Mouse (Mus musculus) embryonic fibroblast, embryonic 13.5 days (primary cell): ENCODE measurements around the gene Hsdl1. TPM values are rescaled to one million over a fixed set of nuclear protein-coding genes. Genes with fewer than 3 reads are reported as not detected.
A peak's percentile ranks its signal among the peaks of the same experiment; 100 is the strongest.

ENCODE experiments used
- H3K27ac ChIP-seq: 2 replicates; pipeline ENCODE4 v1.5.1; 2012; ENCODE audit warnings: low read length, control low read depth, inconsistent platforms; ENCODE audit not compliant: insufficient read depth
- H3K4me1 ChIP-seq: 2 replicates; pipeline ENCODE4 v1.6.1; 2011; ENCODE audit warnings: low read length; ENCODE audit not compliant: control insufficient read depth, insufficient read depth
- H3K4me3 ChIP-seq: 2 replicates; pipeline ENCODE4 v1.5.1; 2011; ENCODE audit warnings: mild to moderate bottlenecking, control low read depth, low read length; ENCODE audit not compliant: insufficient read depth
- CTCF ChIP-seq: IDR thresholded peaks from 2 replicates; pipeline ENCODE4 v1.5.1; 2011; ENCODE audit warnings: mild to moderate bottlenecking, control low read depth, low read length, moderate library complexity, borderline replicate concordance; ENCODE audit not compliant: insufficient read depth
- POLR2A ChIP-seq: IDR thresholded peaks from 2 replicates; pipeline ENCODE4 v1.6.1; 2011; ENCODE audit warnings: low read depth, mild to moderate bottlenecking, control low read depth, low read length, moderate library complexity
- polyA plus RNA-seq: library from polyadenylated mRNA; stranded (reverse); fragments of >200 nt; gene quantifications from 2 replicates; pipeline ENCODE4 v1.2.4, GENCODE M21; 2011; ENCODE audit warnings: low read depth; ENCODE audit not compliant: missing spikeins, insufficient read length

Gene Hsdl1
- polyA plus RNA-seq, 1 experiment: 7.5 TPM

- Histone ChIP-seq H3K4me1 (no peaks in the 10 kb centered on the region), H3K4me3 (peak within 1 kb of the TSS; percentile 97), H3K27ac (peak within 1 kb of the TSS; percentile 84)
- TF ChIP-seq CTCF: no peak
- peak; percentile 100 for TF ChIP-seq POLR2A
These were observed 16.2 kb downstream of the Hsdl1 start, which contains the start of gene Mbtps1 for GRCm38 (mm10) chr8:119558603-119559401. Gene Mbtps1, minus strand, starts transcription at chr8:119558735.

DNA sequence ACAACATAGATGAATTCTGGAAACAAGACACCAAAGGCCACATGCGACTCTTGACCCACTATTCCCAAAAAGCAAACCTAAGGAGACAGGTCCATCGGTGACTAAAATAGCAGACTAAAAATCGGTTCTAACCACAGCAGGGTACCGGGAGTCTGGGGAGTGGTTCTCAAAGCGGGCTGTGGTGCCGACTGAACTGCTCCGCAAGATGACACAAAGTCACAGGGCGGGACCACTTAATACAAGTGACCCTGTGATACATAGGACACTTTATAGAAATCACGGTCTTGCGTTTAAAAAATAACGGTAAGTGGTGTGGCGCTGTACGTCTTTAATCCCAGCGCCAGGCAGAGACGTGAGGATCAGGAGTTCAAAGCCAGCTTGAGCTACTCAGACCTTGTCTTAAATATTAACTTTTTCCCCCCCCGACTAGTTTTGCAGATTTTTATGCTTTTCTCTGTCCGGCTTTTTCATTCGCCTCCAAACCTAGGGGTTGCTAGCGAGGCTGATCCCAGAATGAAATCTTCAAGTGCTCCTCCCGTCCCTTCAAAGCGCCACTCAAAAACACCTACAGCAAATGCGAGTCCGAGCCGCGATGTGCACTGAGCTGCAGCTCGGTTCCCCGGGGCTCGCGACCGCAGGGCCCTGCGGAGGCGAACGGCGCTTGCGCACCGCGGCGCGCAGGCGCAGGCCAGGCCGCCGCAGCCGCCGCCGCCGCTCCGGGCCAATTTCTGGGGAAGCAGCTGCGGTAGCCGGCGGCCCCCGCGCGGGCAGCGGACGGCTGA lies 17.0 kb downstream of the Hsdl1 start:
- H3K27ac ChIP-seq: peak overlapping the region; percentile 84
- H3K4me3 ChIP-seq: peak overlapping the region; percentile 97
- H3K4me1 ChIP-seq: no peaks in the 10 kb centered on the region
- no peak for TF ChIP-seq CTCF
- TF ChIP-seq POLR2A: peak; percentile 83

DNA sequence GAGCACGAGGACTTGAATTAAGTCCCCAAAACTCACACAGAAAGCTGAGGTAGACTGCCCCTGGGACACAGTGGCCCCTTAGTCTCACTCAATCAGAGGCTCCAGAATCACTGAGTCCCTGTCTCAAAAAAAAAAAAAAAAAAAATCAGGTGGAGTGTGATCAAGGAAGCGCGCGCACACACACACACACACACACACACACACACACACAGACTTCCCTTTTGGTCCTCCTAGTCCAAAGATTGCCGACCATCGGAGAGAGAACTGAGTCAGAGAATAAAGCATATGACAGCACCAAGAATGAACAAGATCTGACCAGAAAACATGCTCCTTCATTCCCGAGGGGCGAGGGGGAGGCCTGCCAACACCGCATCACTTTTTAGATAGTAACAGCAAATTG lies 17.9 kb downstream of the Hsdl1 start:
- no peaks in the 10 kb centered on the region for H3K4me1 ChIP-seq
- no peak for TF ChIP-seq CTCF
- TF ChIP-seq POLR2A: no peak
- H3K4me3 ChIP-seq: peak overlapping the region; percentile 97
- no peak overlapping the region for H3K27ac ChIP-seq

- TF ChIP-seq CTCF (no peak), POLR2A (no peak)
- Histone ChIP-seq H3K4me3 (no peak overlapping the region), H3K4me1 (no peaks in the 10 kb centered on the region), H3K27ac (no peak overlapping the region)
These were observed 19.1 kb downstream of the Hsdl1 start for GRCm38 (mm10) chr8:119555861-119556260.

DNA sequence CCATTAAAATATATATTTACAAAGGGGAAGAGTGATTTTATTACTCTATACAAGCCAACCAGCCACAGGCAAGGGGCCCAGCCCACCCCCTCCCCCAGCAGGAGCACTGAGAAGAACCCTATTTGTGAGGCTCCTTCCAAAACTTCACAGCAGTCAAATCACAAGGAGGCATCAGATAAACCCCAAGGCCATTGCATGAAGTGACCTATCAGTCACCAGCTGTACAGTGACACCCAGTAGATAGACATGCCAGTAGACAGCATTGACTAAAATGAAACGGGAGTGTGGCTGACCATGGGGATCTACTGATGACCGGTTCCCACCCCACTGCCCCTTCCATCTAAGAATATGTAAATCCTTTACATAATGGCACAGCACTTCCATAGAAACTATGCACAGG lies 22.0 kb downstream of the Hsdl1 start:
- Histone ChIP-seq H3K4me1 (0 out of 2 replicates have a peak, but pooled peaks cover 2% of the 10 kb centered on the region), H3K4me3 (no peak overlapping the region), H3K27ac (no peak overlapping the region)
- TF ChIP-seq POLR2A (no peak), CTCF (no peak)

GRCm38 (mm10) chr8:119548560-119549113 lies 26.3 kb downstream of the Hsdl1 start:
- Histone ChIP-seq H3K4me1 (0 out of 2 replicates have a peak, but pooled peaks cover 2% of the 10 kb centered on the region), H3K27ac (no peak overlapping the region), H3K4me3 (no peak overlapping the region)
- no peak for TF ChIP-seq CTCF
- TF ChIP-seq POLR2A: no peak

DNA sequence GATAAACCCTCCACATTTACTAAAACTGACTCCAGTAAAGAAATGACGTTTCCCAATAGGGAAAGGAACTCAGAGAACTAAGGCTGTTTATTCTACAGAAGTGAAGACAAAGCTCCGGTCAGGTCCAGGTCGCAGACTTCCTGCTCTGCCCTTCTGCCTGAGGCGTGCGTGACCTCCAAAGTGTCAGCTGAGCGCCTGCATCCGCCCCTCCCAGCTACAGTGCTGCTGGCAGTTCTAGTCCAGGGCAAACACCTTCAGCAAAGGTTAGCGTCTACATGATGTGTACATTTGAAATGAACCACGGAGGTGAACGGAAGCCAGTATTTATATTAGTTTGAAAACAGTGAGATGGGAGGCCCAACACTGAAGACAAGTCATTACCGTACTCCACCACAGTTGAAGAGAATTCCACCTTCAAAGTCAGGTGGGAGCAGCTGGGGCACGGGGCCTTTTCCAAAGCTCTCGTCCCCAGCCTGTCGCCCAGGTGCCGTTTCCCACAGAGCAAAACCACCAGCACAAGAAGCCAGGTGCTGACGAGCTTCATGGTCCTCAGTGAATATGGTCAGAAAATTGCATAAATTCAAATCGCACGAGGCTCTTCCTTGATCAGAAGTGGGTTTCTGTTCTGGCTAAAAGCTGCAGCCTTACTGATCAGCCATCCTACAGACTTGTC lies 27.8 kb downstream of the Hsdl1 start:
- TF ChIP-seq POLR2A: no peak
- TF ChIP-seq CTCF: no peak
- H3K27ac ChIP-seq: no peak overlapping the region
- H3K4me1 ChIP-seq: 0 out of 2 replicates have a peak, but pooled peaks cover 2% of the 10 kb centered on the region
- H3K4me3 ChIP-seq: no peak overlapping the region

- Histone ChIP-seq H3K27ac (no peak overlapping the region), H3K4me1 (0 out of 2 replicates have a peak, but pooled peaks cover 2% of the 10 kb centered on the region), H3K4me3 (no peak overlapping the region)
- TF ChIP-seq CTCF (no peak), POLR2A (no peak)
These were observed 29.2 kb downstream of the Hsdl1 start for GRCm38 (mm10) chr8:119545791-119546190.

- no peak overlapping the region for H3K27ac ChIP-seq
- TF ChIP-seq POLR2A (no peak), CTCF (no peak)
These were observed 29.8 kb downstream of the Hsdl1 start for GRCm38 (mm10) chr8:119545180-119545579.

DNA sequence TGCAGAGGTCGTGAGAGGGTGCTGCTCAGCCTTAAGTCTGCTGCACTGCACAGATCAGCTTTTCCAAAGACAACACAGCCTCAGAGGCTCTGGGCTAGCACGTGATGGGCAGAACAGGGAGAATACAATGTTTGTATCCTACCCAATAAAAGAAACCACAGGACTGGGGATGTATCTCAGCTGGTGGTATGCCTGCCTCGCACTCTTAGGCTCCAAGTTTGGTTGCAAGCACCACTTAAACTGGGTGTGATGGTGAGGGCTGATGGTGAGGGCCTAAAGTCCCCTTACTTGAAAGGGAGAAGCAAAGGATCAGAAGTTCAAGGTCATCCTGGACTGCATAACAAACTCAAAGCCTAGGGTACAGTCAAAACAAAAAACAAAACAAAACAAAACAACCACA lies 30.4 kb downstream of the Hsdl1 start:
- H3K4me3 ChIP-seq: no peak overlapping the region
- TF ChIP-seq POLR2A (no peak), CTCF (no peak)
- H3K4me1 ChIP-seq: 0 out of 2 replicates have a peak, but pooled peaks cover 2% of the 10 kb centered on the region
- no peak overlapping the region for H3K27ac ChIP-seq

More at GRCm38 (mm10) chr8:119545180-119545579, 29.8 kb downstream of the Hsdl1 start:
- Histone ChIP-seq H3K4me1 (0 out of 2 replicates have a peak, but pooled peaks cover 2% of the 10 kb centered on the region), H3K4me3 (no peak overlapping the region)
